Mouse (Mus musculus): ENCODE measurements at regions not wholly inside any gene's neighbourhood (a gene's known extent, or its start where the extent isn't known, plus 50 kb on each side); places are given as distances from the start of the nearest gene placed in this dataset.
"Not testable (repeated sequence)": the region's sequence is repeated elsewhere in the genome, so short reads cannot be mapped to it uniquely, and the experiment has no call there.

DNA sequence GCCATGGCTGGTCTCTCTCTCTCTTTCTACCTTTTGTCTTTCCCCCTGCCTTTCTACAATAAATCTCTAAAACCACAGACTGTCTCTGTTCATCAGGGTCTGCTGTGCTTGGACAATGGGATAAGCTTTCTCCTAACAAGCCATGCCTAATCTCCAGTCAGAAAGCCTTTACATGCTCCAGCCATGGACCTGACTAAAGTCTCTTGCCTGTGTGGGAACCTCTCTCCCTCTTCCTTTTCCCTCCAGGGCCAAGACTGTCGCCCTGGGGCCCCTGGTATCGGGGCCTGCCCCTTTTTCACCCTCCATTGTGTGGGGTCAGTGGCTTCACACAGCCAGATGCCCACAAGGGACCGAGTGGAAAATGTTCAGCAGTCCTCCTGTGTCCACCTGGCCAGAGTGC is 1151.3 kb upstream of the Prmt6 start:
- H3K4me3 ChIP-seq (replicated peaks; ENCODE audit: low read depth, low read length), result no peak overlapping the region
- H3K9ac ChIP-seq (replicated peaks; ENCODE audit: low read length), result no peak overlapping the region
- ATAC-seq (ENCODE audit: low FRiP score, low TSS enrichment) (no peak), DNase-seq (no peak)
- H3K4me2 ChIP-seq (ENCODE audit: low read length), result no peak overlapping the region
- H3K27me3 ChIP-seq (ENCODE audit: control insufficient read depth, insufficient read depth, low read length), result no peaks in the 10 kb centered on the region
- WGBS, result 13% methylated on average over 3 of the region's 3 CpGs
- H3K9me3 ChIP-seq (ENCODE audit: control insufficient read depth, low read length), result no peaks in the 10 kb centered on the region
- H3K4me1 ChIP-seq (ENCODE audit: control insufficient read depth, insufficient read depth, low read length), result no peaks in the 10 kb centered on the region
- H3K36me3 ChIP-seq (ENCODE audit: control insufficient read depth, insufficient read depth, low read length), result no peaks in the 10 kb centered on the region
- H3K27ac ChIP-seq (replicated peaks; ENCODE audit: low read depth, low read length), result no peak overlapping the region

GRCm38 (mm10) chr3:111393127-111393526 is 1142.3 kb upstream of the Prmt6 start:
- no peaks in the 10 kb centered on the region for H3K4me1 ChIP-seq (ENCODE audit: control insufficient read depth, insufficient read depth, low read length)
- H3K4me2 ChIP-seq (ENCODE audit: low read length), result no peak overlapping the region
- H3K9me3 ChIP-seq (ENCODE audit: control insufficient read depth, low read length), result no peaks in the 10 kb centered on the region
- no peaks in the 10 kb centered on the region for H3K36me3 ChIP-seq (ENCODE audit: control insufficient read depth, insufficient read depth, low read length)
- DNase-seq (peak; percentile 15), ATAC-seq (ENCODE audit: low FRiP score, low TSS enrichment) (peak; percentile 31)
- H3K4me3 ChIP-seq (replicated peaks; ENCODE audit: low read depth, low read length), result no peak overlapping the region
- H3K9ac ChIP-seq (replicated peaks; ENCODE audit: low read length), result no peak overlapping the region
- H3K27ac ChIP-seq (replicated peaks; ENCODE audit: low read depth, low read length), result no peak overlapping the region
- no peaks in the 10 kb centered on the region for H3K27me3 ChIP-seq (ENCODE audit: control insufficient read depth, insufficient read depth, low read length)

GRCm38 (mm10) chr3:111392713-111393112 is 1141.9 kb upstream of the Prmt6 start:
- not testable (repeated sequence) for ATAC-seq (ENCODE audit: low FRiP score, low TSS enrichment); H3K4me1 ChIP-seq (ENCODE audit: control insufficient read depth, insufficient read depth, low read length); H3K27me3 ChIP-seq (ENCODE audit: control insufficient read depth, insufficient read depth, low read length); H3K4me2 ChIP-seq (ENCODE audit: low read length); H3K9me3 ChIP-seq (ENCODE audit: control insufficient read depth, low read length); H3K9ac ChIP-seq (replicated peaks; ENCODE audit: low read length); H3K27ac ChIP-seq (replicated peaks; ENCODE audit: low read depth, low read length); DNase-seq; H3K36me3 ChIP-seq (ENCODE audit: control insufficient read depth, insufficient read depth, low read length); H3K4me3 ChIP-seq (replicated peaks; ENCODE audit: low read depth, low read length)
- WGBS, result 25% methylated on average over 1 of the region's 1 CpGs

DNA sequence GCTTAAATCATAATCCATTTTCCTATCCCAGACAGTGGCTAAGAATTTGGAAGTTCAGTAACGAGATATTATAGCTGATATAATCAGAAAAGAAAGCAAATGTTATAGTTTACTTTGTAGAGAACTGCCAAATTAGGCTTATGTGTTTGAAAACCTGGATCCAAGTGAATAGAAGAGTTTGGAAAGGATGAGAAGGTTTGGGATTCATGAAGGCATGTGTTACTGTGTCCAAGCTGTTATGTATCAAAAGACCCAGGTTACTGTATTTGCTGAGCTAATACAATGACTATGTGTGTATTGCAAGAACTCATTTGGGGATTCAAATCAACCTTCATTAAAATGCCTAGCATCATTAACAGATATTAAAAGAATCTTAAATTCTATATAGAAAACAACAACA is 1135.9 kb upstream of the Prmt6 start:
- H3K36me3 ChIP-seq (ENCODE audit: control insufficient read depth, insufficient read depth, low read length), result no peaks in the 10 kb centered on the region
- no peak for DNase-seq
- no peak overlapping the region for H3K4me2 ChIP-seq (ENCODE audit: low read length)
- H3K9me3 ChIP-seq (ENCODE audit: control insufficient read depth, low read length), result no peaks in the 10 kb centered on the region
- H3K4me1 ChIP-seq (ENCODE audit: control insufficient read depth, insufficient read depth, low read length), result no peaks in the 10 kb centered on the region
- no peak overlapping the region for H3K9ac ChIP-seq (replicated peaks; ENCODE audit: low read length)
- H3K27ac ChIP-seq (replicated peaks; ENCODE audit: low read depth, low read length), result no peak overlapping the region
- H3K27me3 ChIP-seq (ENCODE audit: control insufficient read depth, insufficient read depth, low read length), result no peaks in the 10 kb centered on the region
- no peak overlapping the region for H3K4me3 ChIP-seq (replicated peaks; ENCODE audit: low read depth, low read length)
- WGBS, result 96% methylated on average over 1 of the region's 1 CpGs
- no peak for ATAC-seq (ENCODE audit: low FRiP score, low TSS enrichment)

- Histone ChIP-seq H3K4me1 (ENCODE audit: control insufficient read depth, insufficient read depth, low read length) (no peaks in the 10 kb centered on the region), H3K9me3 (ENCODE audit: control insufficient read depth, low read length) (no peaks in the 10 kb centered on the region), H3K4me2 (ENCODE audit: low read length) (no peak overlapping the region), H3K27ac (replicated peaks; ENCODE audit: low read depth, low read length) (no peak overlapping the region), H3K36me3 (ENCODE audit: control insufficient read depth, insufficient read depth, low read length) (no peaks in the 10 kb centered on the region), H3K4me3 (replicated peaks; ENCODE audit: low read depth, low read length) (no peak overlapping the region), H3K27me3 (ENCODE audit: control insufficient read depth, insufficient read depth, low read length) (no peaks in the 10 kb centered on the region), H3K9ac (replicated peaks; ENCODE audit: low read length) (no peak overlapping the region)
- DNase-seq, result no peak
- ATAC-seq (ENCODE audit: low FRiP score, low TSS enrichment), result no peak
Observed at GRCm38 (mm10) chr3:111386334-111386733, 1135.5 kb upstream of the Prmt6 start.

DNA sequence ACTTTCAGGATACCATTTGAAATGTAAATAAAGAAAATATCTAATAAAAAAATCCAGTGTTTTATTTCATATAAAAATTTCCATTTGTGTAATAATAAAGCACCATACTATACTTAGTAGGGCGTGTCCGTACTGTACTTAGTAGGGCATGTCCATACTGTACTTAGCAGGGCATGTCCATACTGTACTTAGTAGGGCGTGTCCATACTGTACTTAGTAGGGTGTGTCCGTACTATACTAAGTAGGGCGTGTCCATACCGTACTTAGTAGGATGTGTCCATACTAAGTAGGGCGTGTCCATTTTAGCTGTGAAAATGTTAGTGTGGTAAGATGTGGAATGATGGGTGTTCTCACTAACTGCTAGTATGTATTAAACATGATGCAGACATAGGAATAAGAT is 1134.8 kb upstream of the Prmt6 start:
- ATAC-seq (ENCODE audit: low FRiP score, low TSS enrichment), result no peak
- no peaks in the 10 kb centered on the region for H3K27me3 ChIP-seq (ENCODE audit: control insufficient read depth, insufficient read depth, low read length)
- H3K4me2 ChIP-seq (ENCODE audit: low read length), result no peak overlapping the region
- no peaks in the 10 kb centered on the region for H3K36me3 ChIP-seq (ENCODE audit: control insufficient read depth, insufficient read depth, low read length)
- no peak overlapping the region for H3K4me3 ChIP-seq (replicated peaks; ENCODE audit: low read depth, low read length)
- H3K27ac ChIP-seq (replicated peaks; ENCODE audit: low read depth, low read length), result no peak overlapping the region
- no peaks in the 10 kb centered on the region for H3K9me3 ChIP-seq (ENCODE audit: control insufficient read depth, low read length)
- WGBS, result 95% methylated on average over 7 of the region's 7 CpGs
- H3K9ac ChIP-seq (replicated peaks; ENCODE audit: low read length), result no peak overlapping the region
- H3K4me1 ChIP-seq (ENCODE audit: control insufficient read depth, insufficient read depth, low read length), result no peaks in the 10 kb centered on the region
- DNase-seq, result no peak

DNA sequence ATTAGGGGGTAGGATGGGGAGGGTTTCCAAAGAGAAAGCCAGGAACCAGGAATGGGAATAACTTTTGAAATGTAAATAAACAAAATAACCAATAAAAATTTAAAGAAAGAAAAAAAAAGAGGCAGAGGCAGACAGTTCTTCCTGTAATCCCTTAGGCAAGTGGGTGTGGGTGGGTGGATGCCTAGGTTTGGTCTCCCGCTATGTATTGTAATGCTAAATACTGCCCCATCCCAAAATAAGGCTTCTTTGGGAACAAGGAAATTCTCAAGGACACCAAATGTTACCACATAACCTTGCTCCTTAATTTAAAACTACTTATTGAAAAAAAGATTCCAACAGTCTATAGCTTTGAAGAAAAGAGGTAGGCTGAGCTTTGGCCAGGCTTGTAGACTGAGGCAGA is 1120.5 kb upstream of the Prmt6 start:
- DNase-seq (no peak), ATAC-seq (ENCODE audit: low FRiP score, low TSS enrichment) (no peak)
- 73% methylated on average over 1 of the region's 1 CpGs for WGBS

GRCm38 (mm10) chr3:111338247-111338646 is 1087.4 kb upstream of the Prmt6 start:
- Histone ChIP-seq H3K9me3 (ENCODE audit: control insufficient read depth, low read length) (no peaks in the 10 kb centered on the region), H3K36me3 (ENCODE audit: control insufficient read depth, insufficient read depth, low read length) (no peaks in the 10 kb centered on the region), H3K27ac (replicated peaks; ENCODE audit: low read depth, low read length) (no peak overlapping the region), H3K27me3 (ENCODE audit: control insufficient read depth, insufficient read depth, low read length) (no peaks in the 10 kb centered on the region), H3K4me1 (ENCODE audit: control insufficient read depth, insufficient read depth, low read length) (no peaks in the 10 kb centered on the region), H3K9ac (replicated peaks; ENCODE audit: low read length) (no peak overlapping the region), H3K4me2 (ENCODE audit: low read length) (no peak overlapping the region), H3K4me3 (replicated peaks; ENCODE audit: low read depth, low read length) (no peak overlapping the region)
- ATAC-seq (ENCODE audit: low FRiP score, low TSS enrichment) (no peak), DNase-seq (peak; percentile 61)
- 42% methylated on average over 2 of the region's 2 CpGs for WGBS

More for the DNA sequence above, 1120.5 kb upstream of the Prmt6 start:
- Histone ChIP-seq H3K4me2 (ENCODE audit: low read length) (no peak overlapping the region), H3K27ac (replicated peaks; ENCODE audit: low read depth, low read length) (no peak overlapping the region), H3K36me3 (ENCODE audit: control insufficient read depth, insufficient read depth, low read length) (no peaks in the 10 kb centered on the region), H3K4me3 (replicated peaks; ENCODE audit: low read depth, low read length) (no peak overlapping the region), H3K4me1 (ENCODE audit: control insufficient read depth, insufficient read depth, low read length) (no peaks in the 10 kb centered on the region), H3K9ac (replicated peaks; ENCODE audit: low read length) (no peak overlapping the region), H3K27me3 (ENCODE audit: control insufficient read depth, insufficient read depth, low read length) (no peaks in the 10 kb centered on the region), H3K9me3 (ENCODE audit: control insufficient read depth, low read length) (no peaks in the 10 kb centered on the region)

DNA sequence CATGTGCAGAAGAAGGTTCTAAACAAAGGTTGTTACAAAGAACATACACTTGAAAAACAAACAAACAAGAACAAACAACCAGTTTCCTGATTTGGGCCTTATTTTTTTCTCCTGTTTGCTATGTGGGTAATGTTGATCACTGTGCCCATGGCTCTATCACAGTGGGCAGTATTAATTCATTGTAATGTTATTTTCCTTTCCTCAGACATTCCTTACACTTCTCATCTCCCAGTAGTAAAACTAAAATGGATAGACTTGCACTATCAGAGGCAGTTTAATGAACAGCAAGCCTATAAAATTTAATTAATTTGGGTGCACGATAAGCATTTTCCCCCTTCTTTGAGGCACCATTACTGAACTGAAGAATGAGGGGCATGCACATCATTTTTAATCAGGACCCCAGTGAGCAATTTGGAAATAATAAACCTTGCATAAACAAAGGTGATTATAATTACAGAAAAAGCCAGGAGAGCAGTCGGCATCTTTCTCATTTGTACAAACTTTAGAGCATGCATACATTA is 1040.3 kb upstream of the Prmt6 start:
- Histone ChIP-seq H3K4me3 (replicated peaks; ENCODE audit: low read depth, low read length) (no peak overlapping the region), H3K36me3 (ENCODE audit: control insufficient read depth, insufficient read depth, low read length) (no peaks in the 10 kb centered on the region), H3K4me2 (ENCODE audit: low read length) (no peak overlapping the region), H3K9me3 (ENCODE audit: control insufficient read depth, low read length) (no peaks in the 10 kb centered on the region), H3K4me1 (ENCODE audit: control insufficient read depth, insufficient read depth, low read length) (no peaks in the 10 kb centered on the region), H3K27me3 (ENCODE audit: control insufficient read depth, insufficient read depth, low read length) (no peaks in the 10 kb centered on the region), H3K27ac (replicated peaks; ENCODE audit: low read depth, low read length) (no peak overlapping the region), H3K9ac (replicated peaks; ENCODE audit: low read length) (no peak overlapping the region)
- ATAC-seq (ENCODE audit: low FRiP score, low TSS enrichment) (no peak), DNase-seq (no peak)
- WGBS, result 89% methylated on average over 2 of the region's 2 CpGs

Measured in midbrain, embryonic 14.5 days (tissue).